Mouse (Mus musculus) thymus, adult 2 months (tissue): ENCODE data around the gene Nup188.

ENCODE experiments used
- CTCF ChIP-seq: fragments of 200-500 bp; IDR thresholded peaks from 2 replicates; pipeline ENCODE4 v1.5.1; 2012; ENCODE audit warnings: mild to moderate bottlenecking, control low read depth, low read length, moderate library complexity, borderline replicate concordance; ENCODE audit not compliant: control insufficient read depth, poor library complexity, insufficient read depth; ENCODE audit errors: extremely low read depth
- POLR2A ChIP-seq: fragments of 200-500 bp; IDR thresholded peaks from 2 replicates; pipeline ENCODE4 v1.6.1; 2012; ENCODE audit warnings: mild to moderate bottlenecking, low read length, control low read depth, moderate library complexity; ENCODE audit not compliant: control insufficient read depth, poor library complexity, insufficient read depth; ENCODE audit errors: extremely low read depth

- TF ChIP-seq POLR2A (no peak), CTCF (no peak)
These were observed 51.0 kb downstream of the Nup188 start for GRCm38 (mm10) chr2:30337179-30337578.
